Mouse (Mus musculus) heart, embryonic 10.5 days (tissue): ENCODE data around the gene Rcan1. TPM values are rescaled to one million over a fixed set of nuclear protein-coding genes. Genes with fewer than 3 reads are reported as not detected.

ENCODE experiments used
- DNase-seq: peaks from one replicate; pipeline ENCODE4 v3.0.0-alpha.2; 2017; ENCODE audit warnings: low spot score
- H3K27ac ChIP-seq: fragments of 300-500 bp; sonication (generic); 2 replicates; pipeline ENCODE4 v1.5.1; 2016; ENCODE audit warnings: mild to moderate bottlenecking
- H3K27me3 ChIP-seq: fragments of 300-500 bp; sonication (generic); 2 replicates; pipeline ENCODE4 v1.6.1; 2016; ENCODE audit warnings: mild to moderate bottlenecking; ENCODE audit not compliant: poor library complexity, insufficient read depth, severe bottlenecking
- H3K36me3 ChIP-seq: fragments of 300-500 bp; sonication (generic); 2 replicates; pipeline ENCODE4 v1.6.1; 2016; ENCODE audit warnings: mild to moderate bottlenecking, moderate library complexity
- H3K4me1 ChIP-seq: fragments of 300-500 bp; sonication (generic); 2 replicates; pipeline ENCODE4 v1.6.1; 2016; ENCODE audit warnings: mild to moderate bottlenecking
- H3K4me3 ChIP-seq: fragments of 300-500 bp; sonication (generic); 2 replicates; pipeline ENCODE4 v1.5.1; 2016; ENCODE audit warnings: mild to moderate bottlenecking, moderate library complexity
- H3K9me3 ChIP-seq: fragments of 300-500 bp; sonication (generic); 2 replicates; pipeline ENCODE4 v1.6.1; 2016; ENCODE audit warnings: mild to moderate bottlenecking, moderate library complexity
- WGBS: fragments of 180-500 bp; shearing (Covaris S2); methylation state at CpG from one replicate; pipeline ENCODE4 v1.1.7; 2016; 5-methylcytosine and 5-hydroxymethylcytosine counted together
- polyA plus RNA-seq: library from polyadenylated mRNA; unstranded; fragments of >200 nt; fragmentation: Nextera tagmentation; extraction: Ambion mirVana; gene quantifications from 2 replicates; pipeline ENCODE4 v1.2.1, GENCODE M21; 2016

Gene Rcan1
- polyA plus RNA-seq, 1 experiment from 2014 or later: 78.8 TPM

- Histone ChIP-seq H3K4me3 (no peak overlapping the region), H3K4me1 (peaks cover 43% of the 10 kb centered on the region), H3K27ac (peak overlapping the region; percentile 56; the same call in 1 of the 2 replicates), H3K9me3 (no peaks in the 10 kb centered on the region), H3K36me3 (no peaks in the 10 kb centered on the region), H3K27me3 (no peaks in the 10 kb centered on the region)
- WGBS: 42% methylated on average over 7 of the region's 7 CpGs
- DNase-seq: no peak
Observed at GRCm38 (mm10) chr16:92365477-92365876, 105.2 kb downstream of the Rcan1 start.

DNA sequence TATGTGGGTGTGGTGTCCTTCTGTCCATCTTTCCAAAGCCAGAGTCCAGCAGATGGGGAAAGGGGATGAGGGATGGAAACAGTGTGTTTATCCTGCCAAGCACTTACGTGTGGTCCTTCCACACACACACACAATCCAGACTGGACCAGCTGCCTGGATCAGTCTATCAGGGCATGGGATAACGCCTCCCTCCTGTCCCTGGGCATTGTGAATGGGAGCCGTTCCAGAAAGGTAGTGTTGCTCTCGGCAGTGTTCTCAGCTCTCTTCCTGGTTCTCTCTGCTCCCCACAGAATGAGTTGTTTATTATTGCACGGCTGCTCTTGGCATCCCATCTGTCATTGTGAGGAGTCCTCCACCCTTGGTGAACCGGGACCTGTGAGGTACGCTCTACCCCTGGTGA lies 110.0 kb downstream of the Rcan1 start:
- 80% methylated on average over 7 of the region's 7 CpGs for WGBS
- Histone ChIP-seq H3K4me3 (no peak overlapping the region), H3K27me3 (no peaks in the 10 kb centered on the region), H3K4me1 (peaks cover 48% of the 10 kb centered on the region), H3K36me3 (no peaks in the 10 kb centered on the region), H3K27ac (no peak overlapping the region; the same call in 1 of the 2 replicates), H3K9me3 (no peaks in the 10 kb centered on the region)
- no peak for DNase-seq

DNA sequence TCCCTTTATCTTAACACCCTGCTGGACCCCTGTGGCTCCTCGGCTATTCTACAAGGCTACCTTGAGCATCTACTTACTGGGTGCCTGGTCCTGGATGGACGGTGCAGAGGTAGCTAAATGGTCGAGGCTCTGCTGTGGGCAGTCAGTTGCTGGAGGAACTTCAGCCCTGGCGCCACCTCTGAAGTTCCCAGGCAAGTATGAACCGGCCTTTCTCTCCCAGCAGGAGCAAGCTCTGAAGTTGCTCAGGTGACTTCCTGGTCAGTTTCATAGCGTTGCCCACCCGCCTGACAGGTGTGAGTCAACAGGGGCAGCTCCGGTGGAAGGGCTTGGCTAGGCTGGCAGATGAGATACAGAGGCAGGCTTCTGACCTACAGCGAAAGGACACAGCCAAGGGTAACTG lies 111.4 kb downstream of the Rcan1 start, which contains the start of gene Kcne1:
Kcne1 (minus strand) TSS at position 240 of the 400 bp plus-strand sequence.
- peaks cover 55% of the 10 kb centered on the region for H3K4me1 ChIP-seq
- no peaks in the 10 kb centered on the region for H3K36me3 ChIP-seq
- DNase-seq: no peak
- WGBS: 42% methylated on average over 9 of the region's 9 CpGs
- H3K27ac ChIP-seq: peak within 1 kb of the TSS; percentile 81
- H3K4me3 ChIP-seq: peak within 1 kb of the TSS; percentile 44
- no peaks in the 10 kb centered on the region for H3K27me3 ChIP-seq
- H3K9me3 ChIP-seq: no peaks in the 10 kb centered on the region

- Histone ChIP-seq H3K4me1 (peaks cover 58% of the 10 kb centered on the region), H3K4me3 (peak overlapping the region; percentile 44), H3K27ac (peak overlapping the region; percentile 81), H3K27me3 (no peaks in the 10 kb centered on the region), H3K9me3 (no peaks in the 10 kb centered on the region), H3K36me3 (no peaks in the 10 kb centered on the region)
- WGBS: 17% methylated on average over 9 of the region's 9 CpGs
- no peak for DNase-seq
Observed at GRCm38 (mm10) chr16:92358734-92359133, 111.9 kb downstream of the Rcan1 start.

DNA sequence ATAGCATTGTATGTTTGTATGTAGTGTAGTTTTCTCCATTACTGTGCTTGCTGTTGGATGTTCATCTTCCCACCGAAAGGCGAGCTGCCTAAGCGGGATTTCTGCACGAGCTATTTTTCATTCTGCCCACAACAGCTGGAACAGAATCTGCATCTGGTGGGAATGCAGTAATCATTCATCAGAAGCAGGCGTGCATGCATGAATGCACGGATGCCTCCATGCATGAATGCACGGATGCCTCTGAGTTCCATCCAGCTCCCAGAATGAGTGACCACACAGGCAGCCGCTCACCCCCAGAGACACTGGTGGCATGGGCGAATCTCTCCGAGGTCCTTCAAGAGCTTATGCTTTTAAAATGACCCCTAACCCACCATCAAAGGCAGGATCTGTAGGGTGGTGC lies 113.1 kb downstream of the Rcan1 start:
- Histone ChIP-seq H3K36me3 (no peaks in the 10 kb centered on the region), H3K4me3 (no peak overlapping the region; the same call in 1 of the 2 replicates), H3K27me3 (no peaks in the 10 kb centered on the region), H3K27ac (peak overlapping the region; percentile 29; the same call in 1 of the 2 replicates), H3K4me1 (peaks cover 58% of the 10 kb centered on the region), H3K9me3 (no peaks in the 10 kb centered on the region)
- no peak for DNase-seq
- WGBS: 85% methylated on average over 10 of the region's 10 CpGs

- Histone ChIP-seq H3K9me3 (no peaks in the 10 kb centered on the region), H3K4me1 (peaks cover 58% of the 10 kb centered on the region), H3K36me3 (no peaks in the 10 kb centered on the region), H3K27ac (peak overlapping the region; percentile 86), H3K27me3 (no peaks in the 10 kb centered on the region), H3K4me3 (no peak overlapping the region)
- 48% methylated on average over 9 of the region's 9 CpGs for WGBS
- DNase-seq: no peak
Observed at GRCm38 (mm10) chr16:92357023-92357422, 113.6 kb downstream of the Rcan1 start.

DNA sequence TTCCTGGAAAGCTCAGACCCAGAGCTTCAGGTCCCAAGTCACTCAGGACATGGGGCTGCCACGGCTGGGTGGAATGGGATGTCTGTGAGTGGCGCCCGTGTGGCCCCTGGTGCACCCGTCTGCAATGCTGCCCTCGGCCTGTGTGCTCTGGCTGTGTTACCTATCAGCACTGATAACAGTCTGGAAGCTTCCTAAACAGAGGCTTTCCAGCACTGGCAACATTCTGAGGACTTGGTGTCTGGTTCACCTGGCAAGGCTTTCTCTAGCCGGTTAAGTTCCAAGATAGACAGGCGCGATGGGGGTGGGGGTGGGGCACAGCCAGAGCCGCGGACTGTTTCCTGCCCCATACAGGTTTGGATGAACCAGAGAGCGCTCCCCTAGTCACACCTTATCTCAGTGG lies 114.7 kb downstream of the Rcan1 start:
- peak overlapping the region; percentile 86 for H3K27ac ChIP-seq
- DNase-seq: no peak
- H3K4me1 ChIP-seq: peaks cover 62% of the 10 kb centered on the region
- no peaks in the 10 kb centered on the region for H3K27me3 ChIP-seq
- 34% methylated on average over 11 of the region's 11 CpGs for WGBS
- H3K36me3 ChIP-seq: no peaks in the 10 kb centered on the region
- H3K9me3 ChIP-seq: no peaks in the 10 kb centered on the region
- H3K4me3 ChIP-seq: no peak overlapping the region

DNA sequence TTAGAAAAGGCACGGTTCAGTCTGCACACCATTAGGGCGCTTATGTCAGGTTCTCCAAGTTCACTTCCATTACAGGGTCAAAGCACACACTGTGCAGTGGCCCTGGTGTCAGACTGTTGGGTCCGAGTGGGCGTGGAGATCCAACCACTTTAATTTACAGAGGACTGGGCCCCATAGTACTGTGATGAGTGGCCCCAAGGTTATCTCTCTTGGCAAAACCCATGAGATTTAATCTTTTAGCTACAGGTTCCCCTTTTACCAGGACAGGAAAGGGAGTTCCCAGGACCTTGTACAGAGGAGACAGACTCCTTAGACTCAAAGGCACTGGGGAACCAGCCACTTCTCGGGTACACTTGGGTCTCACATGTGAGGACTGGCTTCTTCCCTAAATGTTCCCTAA lies 115.3 kb downstream of the Rcan1 start:
- H3K27ac ChIP-seq: peak overlapping the region; percentile 86
- no peak for DNase-seq

DNA sequence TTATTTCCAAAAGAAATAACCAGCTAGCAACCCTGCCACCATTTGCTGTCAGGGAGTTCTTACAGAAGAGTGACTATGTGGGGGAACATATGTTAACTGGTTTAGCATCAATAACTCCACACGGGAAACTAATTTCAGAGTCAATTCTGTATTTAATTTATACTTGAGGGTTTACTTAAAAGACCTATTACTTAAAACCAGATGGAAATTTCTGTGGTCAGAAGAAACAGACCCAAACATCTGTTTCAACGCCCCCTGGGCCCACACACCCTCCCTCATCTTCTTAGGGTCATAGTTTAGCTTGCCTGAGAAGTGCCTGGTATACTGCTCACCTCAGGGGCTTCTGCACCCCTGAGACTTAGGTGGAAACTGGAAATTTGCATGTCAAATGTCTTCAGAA lies 116.8 kb downstream of the Rcan1 start:
- H3K27ac ChIP-seq: peak overlapping the region; percentile 86; the same call in 1 of the 2 replicates
- H3K36me3 ChIP-seq: no peaks in the 10 kb centered on the region
- H3K9me3 ChIP-seq: no peaks in the 10 kb centered on the region
- H3K27me3 ChIP-seq: no peaks in the 10 kb centered on the region
- H3K4me1 ChIP-seq: peaks cover 51% of the 10 kb centered on the region
- no peak overlapping the region for H3K4me3 ChIP-seq
- 83% methylated on average over 2 of the region's 2 CpGs for WGBS
- no peak for DNase-seq

More for the DNA sequence above, 115.3 kb downstream of the Rcan1 start:
- Histone ChIP-seq H3K4me3 (no peak overlapping the region), H3K9me3 (no peaks in the 10 kb centered on the region), H3K36me3 (no peaks in the 10 kb centered on the region), H3K4me1 (peaks cover 57% of the 10 kb centered on the region), H3K27me3 (no peaks in the 10 kb centered on the region)
- WGBS: 74% methylated on average over 5 of the region's 5 CpGs

- Histone ChIP-seq H3K27me3 (no peaks in the 10 kb centered on the region), H3K9me3 (no peaks in the 10 kb centered on the region), H3K4me1 (peaks cover 50% of the 10 kb centered on the region), H3K27ac (no peak overlapping the region), H3K36me3 (no peaks in the 10 kb centered on the region), H3K4me3 (no peak overlapping the region)
- 89% methylated on average over 12 of the region's 12 CpGs for WGBS
- DNase-seq: no peak
Observed at GRCm38 (mm10) chr16:92353295-92353694, 117.4 kb downstream of the Rcan1 start.

DNA sequence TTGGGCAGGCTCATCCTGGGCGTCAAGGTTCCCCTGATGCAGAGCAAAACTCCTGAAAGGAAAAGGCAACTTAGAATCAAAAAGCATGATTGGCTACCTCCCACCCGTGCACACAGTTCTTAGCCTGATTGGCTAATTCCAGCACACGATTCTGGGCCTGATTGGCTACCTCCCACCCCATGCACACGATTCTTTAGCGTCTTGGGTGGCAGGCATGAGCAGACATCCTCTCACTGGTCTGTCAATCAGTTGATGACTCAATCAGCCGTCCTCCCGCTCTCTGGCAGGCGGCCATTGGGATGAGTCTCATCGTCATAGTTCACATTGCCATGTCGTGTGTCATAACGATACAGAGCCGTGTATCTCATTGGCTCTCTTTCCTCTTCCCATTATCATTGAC lies 121.7 kb downstream of the Rcan1 start:
- H3K9me3 ChIP-seq: no peaks in the 10 kb centered on the region
- H3K27ac ChIP-seq: peak overlapping the region; percentile 7; the same call in 1 of the 2 replicates
- no peak for DNase-seq
- peaks cover 43% of the 10 kb centered on the region for H3K4me1 ChIP-seq
- H3K27me3 ChIP-seq: no peaks in the 10 kb centered on the region
- no peaks in the 10 kb centered on the region for H3K36me3 ChIP-seq
- WGBS: 86% methylated on average over 12 of the region's 12 CpGs
- no peak overlapping the region for H3K4me3 ChIP-seq

DNA sequence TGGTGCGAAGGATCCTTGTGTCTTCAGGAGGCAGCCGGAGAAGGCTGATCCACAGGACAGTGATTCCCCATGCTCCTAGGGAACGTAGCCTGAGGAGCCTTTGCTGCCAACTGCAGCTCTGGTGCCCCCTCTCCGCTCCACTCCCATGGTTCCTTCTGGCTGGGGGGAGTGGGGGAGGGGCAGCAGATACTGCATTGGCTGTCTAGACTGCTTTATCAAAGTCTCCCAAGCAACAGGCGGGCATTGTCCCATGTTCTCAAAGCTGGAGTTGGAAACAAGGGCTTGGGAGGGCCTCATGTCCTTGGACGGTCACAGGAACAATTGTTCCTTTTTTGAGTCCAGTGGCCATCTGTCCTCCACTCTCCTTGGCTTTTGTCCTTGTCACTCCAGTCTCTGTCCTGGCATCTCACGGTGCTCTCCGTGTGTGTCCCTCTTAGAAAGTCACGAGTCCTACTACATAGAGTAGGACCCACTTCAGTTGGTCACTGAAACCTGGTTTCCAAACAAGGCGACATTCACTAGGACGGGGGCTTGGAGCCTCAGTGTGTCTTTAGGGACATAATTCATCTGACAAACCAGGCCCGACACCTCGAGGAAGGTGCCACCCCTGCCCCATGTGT lies 124.3 kb downstream of the Rcan1 start:
- DNase-seq: peak; percentile 93
- Histone ChIP-seq H3K27ac (peak overlapping the region; percentile 88), H3K27me3 (no peaks in the 10 kb centered on the region), H3K36me3 (no peaks in the 10 kb centered on the region), H3K9me3 (no peaks in the 10 kb centered on the region), H3K4me3 (no peak overlapping the region), H3K4me1 (peaks cover 46% of the 10 kb centered on the region)
- WGBS: 43% methylated on average over 13 of the region's 13 CpGs

- Histone ChIP-seq H3K27me3 (no peaks in the 10 kb centered on the region), H3K4me1 (peaks cover 57% of the 10 kb centered on the region), H3K27ac (peak overlapping the region; percentile 88), H3K4me3 (no peak overlapping the region), H3K9me3 (no peaks in the 10 kb centered on the region), H3K36me3 (no peaks in the 10 kb centered on the region)
- peak; percentile 96 for DNase-seq
- 18% methylated on average over 11 of the region's 11 CpGs for WGBS
Observed at GRCm38 (mm10) chr16:92345177-92345576, 125.5 kb downstream of the Rcan1 start.
